Mouse (Mus musculus) lung, postnatal 0 days (tissue): Measurements from ENCODE around the gene Mtmr12.

ENCODE experiments used
- CTCF ChIP-seq: IDR thresholded peaks from 2 replicates; pipeline ENCODE4 v1.5.1; 2016; ENCODE audit warnings: antibody characterized with exemption, mild to moderate bottlenecking
- EP300 ChIP-seq: IDR thresholded peaks from 2 replicates; pipeline ENCODE4 v1.6.1; 2016; ENCODE audit warnings: antibody characterized with exemption, mild to moderate bottlenecking, control low read depth

DNA sequence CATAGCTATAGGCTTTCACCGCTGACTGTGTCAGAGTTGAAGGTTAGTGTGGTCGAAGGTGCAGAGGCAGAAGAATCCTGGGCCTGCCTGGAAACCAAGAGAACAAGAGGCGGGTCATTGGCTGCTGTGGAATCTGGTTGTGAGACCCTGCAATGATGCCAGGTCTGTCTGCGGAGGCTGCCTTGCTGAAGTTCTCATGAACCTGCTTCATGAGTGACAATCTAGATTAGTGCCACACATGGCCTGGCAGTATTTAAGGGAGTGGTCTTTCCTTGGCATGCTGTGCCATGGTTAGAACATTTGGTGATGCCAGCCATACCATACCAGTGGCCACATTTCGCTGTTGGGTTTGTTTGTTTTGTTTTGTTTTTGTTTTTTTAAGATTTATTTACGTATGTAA is 18.6 kb downstream of the Mtmr12 start:
- TF ChIP-seq CTCF (no peak), EP300 (no peak)
